Mouse (Mus musculus): ENCODE results near the gene Sebox.

- TF ChIP-seq CTCF (IDR thresholded peaks at IDR 0.05; ENCODE audit: low read depth, low read length) (no peak), GATA1 (IDR thresholded peaks at IDR 0.05; ENCODE audit: borderline replicate concordance, low read length) (no peak)
Measured at GRCm38 (mm10) chr11:78501529-78501928, 1.7 kb upstream of the Sebox start.
